Mouse (Mus musculus) macrophage (primary cell): ENCODE results near the gene Slc39a5. TPM values are rescaled to one million over a fixed set of nuclear protein-coding genes. Genes with fewer than 3 reads are reported as not detected.

Source experiments
- polyA plus RNA-seq: library from polyadenylated mRNA; stranded (reverse); fragments of 250-400 nt; gene quantifications from 3 replicates; pipeline ENCODE4 v1.2.4, GENCODE M21; 2018; ENCODE audit warnings: inconsistent platforms

Gene Slc39a5
- polyA plus RNA-seq, 1 experiment from 2014 or later = not detected

Other genes with a start within 250 kb of the Slc39a5 start
- gene Rbms2, start 220.9 kb downstream of the Slc39a5 start, polyA plus RNA-seq = 18.9 to 45.4 TPM (median 23.8 TPM) in 3 replicates
- not detected in 3 replicates for gene Gls2, start 206.8 kb downstream of the Slc39a5 start, polyA plus RNA-seq
- gene Spryd4, start 189.4 kb downstream of the Slc39a5 start, polyA plus RNA-seq = 5.3 to 10.6 TPM (median 6.9 TPM) in 3 replicates
- gene Mip, start 175.4 kb downstream of the Slc39a5 start, polyA plus RNA-seq = not detected in 3 replicates
- 4.1 to 22.4 TPM (median 9.6 TPM) in 3 replicates for gene Timeless, start 169.2 kb downstream of the Slc39a5 start, polyA plus RNA-seq
- gene Apon, start 147.1 kb downstream of the Slc39a5 start, polyA plus RNA-seq = not detected in 3 replicates
- 0.16 to 0.18 TPM in 2 of 3 replicates, not detected in the other for gene Apof, start 132.6 kb downstream of the Slc39a5 start, polyA plus RNA-seq
- 83.8 to 206 TPM (median 96.7 TPM) in 3 replicates for gene Stat2, start 130.7 kb downstream of the Slc39a5 start, polyA plus RNA-seq
- gene Il23a, start 102.5 kb downstream of the Slc39a5 start, polyA plus RNA-seq = 0.10 TPM in 1 of 3 replicates, not detected in the others
- 2.9 to 5.7 TPM (median 3.4 TPM) in 3 replicates for gene Pan2, start 97.9 kb downstream of the Slc39a5 start, polyA plus RNA-seq
- 83.6 to 112 TPM (median 85.3 TPM) in 3 replicates for gene Cnpy2, start 78.8 kb downstream of the Slc39a5 start, polyA plus RNA-seq
- 94.4 to 128 TPM (median 100 TPM) in 3 replicates for gene Cs, start 63.5 kb downstream of the Slc39a5 start, polyA plus RNA-seq
- 20.5 to 35.2 TPM (median 25.5 TPM) in 3 replicates for gene Coq10a, start 32.2 kb downstream of the Slc39a5 start, polyA plus RNA-seq
- 23.3 to 29.3 TPM (median 26.0 TPM) in 3 replicates for gene Ankrd52, start 24.1 kb downstream of the Slc39a5 start, polyA plus RNA-seq
- gene Nabp2, start 10.3 kb upstream of the Slc39a5 start, polyA plus RNA-seq = 44.1 to 130 TPM (median 65.7 TPM) in 3 replicates
- 26.5 to 35.2 TPM (median 33.6 TPM) in 3 replicates for gene Rnf41, start 10.4 kb upstream of the Slc39a5 start, polyA plus RNA-seq
- 73.6 to 136 TPM (median 74.8 TPM) in 3 replicates for gene Smarcc2, start 58.0 kb upstream of the Slc39a5 start, polyA plus RNA-seq
- 1,390 to 2,190 TPM (median 1,921 TPM) in 3 replicates for gene Myl6, start 92.9 kb upstream of the Slc39a5 start, polyA plus RNA-seq
- gene Myl6b, start 97.5 kb upstream of the Slc39a5 start, polyA plus RNA-seq = 0.73 to 1.7 TPM (median 1.4 TPM) in 3 replicates
- gene Esyt1, start 124.6 kb upstream of the Slc39a5 start, polyA plus RNA-seq = 147 to 161 TPM (median 155 TPM) in 3 replicates
- gene Zc3h10, start 146.5 kb upstream of the Slc39a5 start, polyA plus RNA-seq = 6.7 to 13.0 TPM (median 9.6 TPM) in 3 replicates
- 1,107 to 2,183 TPM (median 2,047 TPM) in 3 replicates for gene Rpl41, start 148.1 kb upstream of the Slc39a5 start, polyA plus RNA-seq
- gene Pa2g4, start 164.8 kb upstream of the Slc39a5 start, polyA plus RNA-seq = 45.8 to 148 TPM (median 116 TPM) in 3 replicates
- 1.2 to 1.7 TPM (median 1.4 TPM) in 3 replicates for gene Erbb3, start 188.4 kb upstream of the Slc39a5 start, polyA plus RNA-seq
- gene Rps26, start 225.5 kb upstream of the Slc39a5 start, polyA plus RNA-seq = 865 to 1,089 TPM (median 951 TPM) in 3 replicates
- gene Ikzf4, start 244.8 kb upstream of the Slc39a5 start, polyA plus RNA-seq = not detected in 3 replicates